Mouse (Mus musculus) 416B (cell line): ENCODE results near the gene Cenpt.

Experiments used
- DNase-seq: peaks from one replicate; pipeline ENCODE4 v3.0.0; 2011; ENCODE audit warnings: low read depth

The Cenpt gene

GRCm38 (mm10) chr8:105853178-105853577 lies at the start of gene Cenpt:
Gene Cenpt, minus strand, starts transcription at chr8:105853278.
- no peak for DNase-seq

GRCm38 (mm10) chr8:105900941-105901616 lies 48.0 kb upstream of the Cenpt start:
- peak; percentile 63 for DNase-seq

- peak; percentile 94 for DNase-seq
Measured at GRCm38 (mm10) chr8:105900180-105900940, 47.3 kb upstream of the Cenpt start, which contains the start of gene Pskh1. Gene Pskh1, plus strand, starts transcription at chr8:105900441.

- no peak for DNase-seq
Measured at GRCm38 (mm10) chr8:105897801-105898480, 44.9 kb upstream of the Cenpt start.

- peak; percentile 24 for DNase-seq
Measured at GRCm38 (mm10) chr8:105893339-105893738, 40.3 kb upstream of the Cenpt start, which contains the start of gene Nrn1l. Gene Nrn1l, plus strand, starts transcription at chr8:105893567.

GRCm38 (mm10) chr8:105892432-105892831 lies 39.4 kb upstream of the Cenpt start:
- DNase-seq: peak; percentile 40

GRCm38 (mm10) chr8:105890870-105891269 lies 37.8 kb upstream of the Cenpt start:
- no peak for DNase-seq

- DNase-seq: no peak
Measured at GRCm38 (mm10) chr8:105889756-105890465, 36.8 kb upstream of the Cenpt start.

- DNase-seq: peak; percentile 89
Measured at GRCm38 (mm10) chr8:105880754-105881520, 27.9 kb upstream of the Cenpt start, which contains the start of gene Edc4. Gene Edc4, plus strand, starts transcription at chr8:105880881.

- DNase-seq: peak; percentile 28
Measured at GRCm38 (mm10) chr8:105874301-105874700, 21.2 kb upstream of the Cenpt start.

- peak; percentile 55 for DNase-seq
Measured at GRCm38 (mm10) chr8:105866364-105867029, 13.4 kb upstream of the Cenpt start.

- DNase-seq: peak; percentile 82
Measured at GRCm38 (mm10) chr8:105861951-105862350, 8.9 kb upstream of the Cenpt start.

GRCm38 (mm10) chr8:105860143-105860981 lies 7.3 kb upstream of the Cenpt start, which contains the start of gene Nutf2:
Gene Nutf2, plus strand, starts transcription at chr8:105860580.
- peak; percentile 99 for DNase-seq

- peak; percentile 81 for DNase-seq
Measured at GRCm38 (mm10) chr8:105859314-105859713, 6.2 kb upstream of the Cenpt start.

GRCm38 (mm10) chr8:105858495-105858894 lies 5.4 kb upstream of the Cenpt start:
- DNase-seq: peak; percentile 76

- DNase-seq: no peak
Measured at GRCm38 (mm10) chr8:105856168-105856835, 3.2 kb upstream of the Cenpt start.

GRCm38 (mm10) chr8:105855248-105856167 lies 2.4 kb upstream of the Cenpt start:
- DNase-seq: peak; percentile 60

- DNase-seq: peak; percentile 95
Measured at GRCm38 (mm10) chr8:105854715-105855216, 1.7 kb upstream of the Cenpt start, which contains the start of gene Thap11. Gene Thap11, plus strand, starts transcription at chr8:105855132.
